Mouse (Mus musculus) MEL (cell line): Measurements from ENCODE around the gene Fance. TPM values are rescaled to one million over a fixed set of nuclear protein-coding genes. Genes with fewer than 3 reads are reported as not detected.
A peak's percentile ranks its signal among the peaks of the same experiment; 100 is the strongest.

Source experiments
- DNase-seq: peaks from one replicate; pipeline ENCODE4 v3.0.0; 2011; ENCODE audit warnings: low read depth, low spot score
- H3K27ac ChIP-seq: 2 replicates; pipeline ENCODE4 v1.5.1; 2012; ENCODE audit warnings: low read depth, mild to moderate bottlenecking, control low read depth, low read length, moderate library complexity; ENCODE audit not compliant: control insufficient read depth
- H3K27me3 ChIP-seq, 2 experiments: fragments of 150-350 bp in 1 of 2; sonication (generic) in 1 of 2; 2 replicates each; pipeline ENCODE4 v1.6.1; 2012; ENCODE audit warnings: low read length in 2 of 2, mild to moderate bottlenecking in 2 of 2, improper control_type of control experiment in 1 of 2, moderate library complexity in 1 of 2; ENCODE audit not compliant: insufficient read depth in 2 of 2, control insufficient read depth in 1 of 2
- H3K36me3 ChIP-seq, 2 experiments: 2 replicates each; pipeline ENCODE4 v1.6.1; 2012 to 2014; ENCODE audit warnings: low read length in 2 of 2, improper control_type of control experiment in 1 of 2, inconsistent platforms in 1 of 2, mild to moderate bottlenecking in 1 of 2; ENCODE audit not compliant: insufficient read depth in 2 of 2, control insufficient read depth in 1 of 2
- H3K4me1 ChIP-seq, 2 experiments: fragments of 150-350 bp in 1 of 2; sonication (generic) in 1 of 2; 2 replicates each; pipeline ENCODE4 v1.6.1; 2012; ENCODE audit warnings: low read length in 2 of 2, improper control_type of control experiment in 1 of 2, mild to moderate bottlenecking in 1 of 2; ENCODE audit not compliant: insufficient read depth in 2 of 2, control insufficient read depth in 1 of 2
- H3K4me3 ChIP-seq, 2 experiments: fragments of 150-350 bp in 1 of 2; sonication (generic) in 1 of 2; 2 replicates each; pipeline ENCODE4 v1.5.1; 2012; ENCODE audit warnings: low read depth in 2 of 2, low read length in 2 of 2, mild to moderate bottlenecking in 2 of 2, moderate library complexity in 2 of 2, control low read depth in 1 of 2, improper control_type of control experiment in 1 of 2; ENCODE audit not compliant: control insufficient read depth in 1 of 2, insufficient read depth in 1 of 2
- H3K79me2 ChIP-seq: 2 replicates; pipeline ENCODE4 v1.6.1; 2012; ENCODE audit warnings: mild to moderate bottlenecking, low read length, moderate library complexity; ENCODE audit not compliant: control insufficient read depth, poor library complexity, insufficient read depth
- H3K9ac ChIP-seq: 2 replicates; pipeline ENCODE4 v1.6.1; 2012; ENCODE audit warnings: low read depth, mild to moderate bottlenecking, control low read depth, low read length, moderate library complexity; ENCODE audit not compliant: control insufficient read depth, poor library complexity, severe bottlenecking
- H3K9me3 ChIP-seq: fragments of 150-350 bp; sonication (generic); replicated peaks from 2 replicates; pipeline ENCODE4 v1.6.1; 2012; ENCODE audit warnings: mild to moderate bottlenecking, low read length, improper control_type of control experiment, moderate library complexity; ENCODE audit not compliant: insufficient read depth
- CHD1 ChIP-seq: IDR thresholded peaks from 2 replicates; pipeline ENCODE4 v1.6.1; 2012; ENCODE audit warnings: low read depth, mild to moderate bottlenecking, inconsistent platforms, low read length, improper control_type of control experiment
- CHD2 ChIP-seq: IDR thresholded peaks from 2 replicates; pipeline ENCODE4 v1.6.1; 2011; ENCODE audit warnings: low read length, improper control_type of control experiment
- CTCF ChIP-seq, 3 experiments: IDR thresholded peaks in 2 of 3; conservative IDR thresholded peaks in 1 of 3; 2 replicates each; pipeline ENCODE4 v1.5.1; 2011 to 2012; ENCODE audit warnings: low read length in 3 of 3, low read depth in 2 of 3, mild to moderate bottlenecking in 2 of 3, improper control_type of control experiment in 1 of 3, inconsistent platforms in 1 of 3, mixed read lengths in 1 of 3, moderate library complexity in 1 of 3; ENCODE audit not compliant: control insufficient read depth in 1 of 3, insufficient read depth in 1 of 3, poor library complexity in 1 of 3, severe bottlenecking in 1 of 3
- ELF1 ChIP-seq: IDR thresholded peaks from 2 replicates; pipeline ENCODE4 v1.6.1; 2014; ENCODE audit warnings: low read depth, mild to moderate bottlenecking, inconsistent platforms, low read length, improper control_type of control experiment, moderate library complexity
- EP300 ChIP-seq, 2 experiments: IDR thresholded peaks; 2 replicates each; pipeline ENCODE4 v1.6.1; 2011; ENCODE audit warnings: improper control_type of control experiment in 2 of 2, low read length in 2 of 2, low read depth in 1 of 2, mild to moderate bottlenecking in 1 of 2
- GABPA ChIP-seq: IDR thresholded peaks from 2 replicates; pipeline ENCODE4 v1.6.1; 2012; ENCODE audit warnings: low read depth, mild to moderate bottlenecking, inconsistent platforms, low read length, improper control_type of control experiment, moderate library complexity
- JUND ChIP-seq: IDR thresholded peaks from 2 replicates; pipeline ENCODE4 v1.6.1; 2011; ENCODE audit warnings: low read depth, mild to moderate bottlenecking, improper control_type of control experiment, low read length
- MEF2A ChIP-seq: IDR thresholded peaks from 2 replicates; pipeline ENCODE4 v1.6.1; 2014; ENCODE audit warnings: low read depth, mild to moderate bottlenecking, inconsistent platforms, low read length, improper control_type of control experiment; ENCODE audit not compliant: poor library complexity, insufficient replicate concordance, severe bottlenecking; ENCODE audit errors: extremely low read depth
- MYC ChIP-seq: IDR thresholded peaks from 2 replicates; pipeline ENCODE4 v1.6.1; 2011; ENCODE audit warnings: low read depth, mild to moderate bottlenecking, low read length, improper control_type of control experiment, moderate library complexity
- NRF1 ChIP-seq: IDR thresholded peaks from 2 replicates; pipeline ENCODE4 v1.6.1; 2014; ENCODE audit warnings: low read depth, mild to moderate bottlenecking, inconsistent platforms, low read length, improper control_type of control experiment, moderate library complexity; ENCODE audit not compliant: poor library complexity, insufficient read depth, severe bottlenecking
- POLR2A ChIP-seq, 2 experiments: IDR thresholded peaks; 2 replicates each; pipeline ENCODE4 v1.6.1; 2011 to 2012; ENCODE audit warnings: low read length in 2 of 2, mild to moderate bottlenecking in 2 of 2, control low read depth in 1 of 2, improper control_type of control experiment in 1 of 2, low read depth in 1 of 2, moderate library complexity in 1 of 2; ENCODE audit not compliant: control insufficient read depth in 1 of 2, insufficient read depth in 1 of 2, poor library complexity in 1 of 2
- POLR2AphosphoS5 ChIP-seq: IDR thresholded peaks from 2 replicates; pipeline ENCODE4 v1.6.1; 2012; ENCODE audit warnings: low read depth, borderline replicate concordance, mild to moderate bottlenecking, inconsistent platforms, low read length, moderate library complexity, mixed read lengths
- SMC3 ChIP-seq: IDR thresholded peaks from 2 replicates; pipeline ENCODE4 v1.6.1; 2011; ENCODE audit warnings: low read depth, low read length, improper control_type of control experiment
- USF1 ChIP-seq: IDR thresholded peaks from 2 replicates; pipeline ENCODE4 v1.6.1; 2014; ENCODE audit warnings: low read depth, mild to moderate bottlenecking, inconsistent platforms, low read length, improper control_type of control experiment, moderate library complexity
- ZMIZ1 ChIP-seq: IDR thresholded peaks from 2 replicates; pipeline ENCODE4 v1.6.1; 2012; ENCODE audit warnings: low read depth, mild to moderate bottlenecking, inconsistent platforms, low read length, improper control_type of control experiment, moderate library complexity
- polyA plus RNA-seq, 2 experiments: library from polyadenylated mRNA; stranded (reverse) in 1 of 2; unstranded in 1 of 2; fragments of >175 nt in 1 of 2; fragments of >200 nt in 1 of 2; gene quantifications; 2 replicates each; pipeline versions ENCODE4 v1.2.1 to v1.2.4; 2012; ENCODE audit warnings: low replicate concordance in 2 of 2, low read depth in 1 of 2; ENCODE audit not compliant: insufficient read length in 2 of 2, insufficient read depth in 1 of 2, missing spikeins in 1 of 2
- total RNA-seq: library from RNA; depleted of rRNA; stranded (reverse); fragments of 300-350 nt; gene quantifications from 2 replicates; pipeline ENCODE4 v1.2.3, GENCODE M21; 2012

The Fance gene
- total and polyA plus RNA-seq, 3 experiments = 51.2 to 382 (median 105) TPM

- Histone ChIP-seq H3K4me1 (peaks cover 8 to 21% of the 10 kb centered on the region in 2 experiments; a peak in 3 of 4 replicates), H3K27ac (no peak overlapping the region)
Observed at GRCm38 (mm10) chr17:28315611-28316160, 2.4 kb downstream of the Fance start.

GRCm38 (mm10) chr17:28316476-28316875 lies 3.2 kb downstream of the Fance start:
- Histone ChIP-seq H3K36me3 (peaks cover 13 to 19% of the 10 kb centered on the region in 2 experiments), H3K9ac (no peak overlapping the region), H3K4me1 (peaks cover 8 to 21% of the 10 kb centered on the region in 2 experiments; a peak in 3 of 4 replicates), H3K9me3 (no peaks in the 10 kb centered on the region), H3K4me3 (no peak overlapping the region), H3K27me3 (no peaks in the 10 kb centered on the region), H3K79me2 (peaks cover 17% of the 10 kb centered on the region), H3K27ac (no peak overlapping the region)
- TF ChIP-seq SMC3 = no peak; the same call in 1 of the 2 replicates
- peak; percentile 33 to 58 (median 33); a peak in 5 of 6 replicates for TF ChIP-seq CTCF (IDR thresholded peaks at IDR 0.05 in 2 of 3, conservative IDR thresholded peaks at IDR 0.05 in 1 of 3; ENCODE audit: control insufficient read depth in 1 of 3, insufficient read depth in 1 of 3, low read depth in 2 of 3, low read length in 3 of 3, poor library complexity in 1 of 3, severe bottlenecking in 1 of 3)
- TF ChIP-seq ELF1 = no peak
- no peak for TF ChIP-seq JUND
- no peak for TF ChIP-seq EP300 (IDR thresholded peaks at IDR 0.05; ENCODE audit: low read depth in 1 of 2, low read length in 2 of 2)
- no peak for TF ChIP-seq POLR2A (IDR thresholded peaks at IDR 0.05; ENCODE audit: control insufficient read depth in 1 of 2, insufficient read depth in 1 of 2, low read depth in 1 of 2, low read length in 2 of 2, poor library complexity in 1 of 2)
- no peak for TF ChIP-seq NRF1
- no peak for TF ChIP-seq CHD2
- peak; percentile 54 for DNase-seq

More at GRCm38 (mm10) chr17:28315611-28316160, 2.4 kb downstream of the Fance start:
- no peak overlapping the region for H3K4me3 ChIP-seq
- no peak for TF ChIP-seq POLR2AphosphoS5
- TF ChIP-seq CHD1 = no peak
- no peak for TF ChIP-seq USF1
- TF ChIP-seq, all 39 proteins: peak for 0
- H3K36me3 ChIP-seq = peaks cover 13 to 21% of the 10 kb centered on the region in 2 experiments
- H3K9me3 ChIP-seq = no peaks in the 10 kb centered on the region
- no peaks in the 10 kb centered on the region for H3K27me3 ChIP-seq
- H3K79me2 ChIP-seq = peaks cover 17% of the 10 kb centered on the region
- no peak overlapping the region for H3K9ac ChIP-seq
- DNase-seq = no peak

GRCm38 (mm10) chr17:28317091-28317490 lies 3.8 kb downstream of the Fance start:
- peak overlapping the region; percentile 26 for H3K27ac ChIP-seq

More at GRCm38 (mm10) chr17:28317091-28317490, 3.8 kb downstream of the Fance start:
- no peak overlapping the region for H3K9ac ChIP-seq
- TF ChIP-seq JUND (no peak), MYC (no peak), ZMIZ1 (no peak), CHD2 (no peak), MEF2A (no peak), GABPA (no peak)
- DNase-seq = no peak
- peaks cover 4 to 21% of the 10 kb centered on the region in 2 experiments; a peak in 3 of 4 replicates for H3K4me1 ChIP-seq
- no peaks in the 10 kb centered on the region for H3K27me3 ChIP-seq
- H3K79me2 ChIP-seq = peaks cover 17% of the 10 kb centered on the region
- H3K9me3 ChIP-seq = no peaks in the 10 kb centered on the region
- H3K4me3 ChIP-seq = no peak overlapping the region
- H3K36me3 ChIP-seq = peaks cover 13 to 16% of the 10 kb centered on the region in 2 experiments
